Comparison of ENCODE assay signal across 17 mouse cellular contexts in the genomic region with DNA sequence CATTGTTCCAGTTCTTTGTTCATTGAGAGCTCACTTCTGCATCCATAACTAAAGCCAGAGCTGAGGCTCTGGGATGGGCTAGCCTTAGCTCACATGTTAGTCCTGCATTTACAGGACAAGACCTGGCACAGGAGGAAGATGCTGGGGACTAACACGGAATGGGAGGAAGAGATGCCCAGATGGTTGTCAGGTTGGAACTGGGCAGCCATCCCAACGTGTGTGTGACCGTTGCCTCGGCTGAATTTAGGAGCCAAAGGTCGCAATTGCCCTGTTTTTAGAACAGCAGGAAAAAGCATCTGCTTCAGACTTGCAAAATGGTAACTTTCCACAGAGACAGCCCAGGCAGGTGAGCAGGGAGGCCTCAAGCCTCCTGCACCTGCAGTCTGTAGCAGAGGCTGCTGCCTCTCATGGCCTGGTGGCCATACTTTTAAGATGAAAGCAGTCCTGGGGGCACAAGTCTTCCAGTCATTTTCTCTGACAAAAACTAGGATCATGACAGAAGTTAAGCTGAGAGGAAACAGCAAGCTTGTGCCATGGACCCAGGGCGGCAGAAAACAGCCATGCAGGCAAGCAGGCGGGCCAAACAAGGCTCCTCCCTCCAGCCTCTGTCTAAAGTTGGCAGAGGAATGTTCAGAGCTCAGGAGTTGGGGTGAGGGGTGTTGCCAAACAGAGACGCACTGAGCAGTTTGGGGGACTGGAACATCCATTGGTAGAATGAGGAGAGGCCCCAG. TPM values are rescaled to one million over a fixed set of nuclear protein-coding genes. Genes with fewer than 3 reads are reported as not detected.
A peak's percentile ranks its signal among the peaks of the same experiment; 100 is the strongest.
DNase-seq lines count a peak whose midpoint lies in the region; ATAC-seq and TF ChIP-seq lines count a peak whose summit lies in the region.
"Had no signal": no experiment of that assay in that cellular context is flagged by ENCODE, and none has a peak within 500 bp of the region (broad histone marks: within the 10 kb centered on the region; RNA-seq: fewer than 3 reads in every experiment).

No protein-coding gene starts in this region.

- TF ChIP-seq CTCF in kidney, adult 2 months (conservative IDR thresholded peaks at IDR 0.05; ENCODE audit: insufficient read depth, insufficient read length, low read depth, low read length): no peak

- no peaks in the 10 kb centered on the region for H3K36me3 ChIP-seq in kidney, adult 2 months (ENCODE audit: control insufficient read depth, insufficient read depth, low read length)
- H3K36me3 ChIP-seq in forebrain, embryonic 14.5 days (ENCODE audit: control insufficient read depth, insufficient read depth, low read length): no peaks in the 10 kb centered on the region
- H3K36me3 ChIP-seq in hindbrain, embryonic 11.5 days (ENCODE audit: control insufficient read depth, insufficient read depth, low read length): no peaks in the 10 kb centered on the region
- H3K36me3 ChIP-seq: heart, embryonic 15.5 days; neural tube, embryonic 13.5 days had no signal

- H3K9ac ChIP-seq in forebrain, embryonic 14.5 days (ENCODE audit: low read length): no peak overlapping the region
- no peak overlapping the region for H3K9ac ChIP-seq in hindbrain, embryonic 11.5 days (ENCODE audit: low read depth, low read length)
- H3K9ac ChIP-seq: heart, embryonic 15.5 days; hindbrain, embryonic 14.5 days; neural tube, embryonic 13.5 days had no signal

- 48% methylated on average over 8 of the region's 8 CpGs for WGBS in kidney, adult 2 months
- 72% methylated on average over 8 of the region's 8 CpGs for WGBS in forebrain, embryonic 14.5 days
- 77% methylated on average over 8 of the region's 8 CpGs for WGBS in hindbrain, embryonic 11.5 days

- H3K4me2 ChIP-seq in forebrain, embryonic 14.5 days (ENCODE audit: low read length): no peak overlapping the region
- no peak overlapping the region for H3K4me2 ChIP-seq in hindbrain, embryonic 11.5 days (replicated peaks; ENCODE audit: low read depth, low read length)
- H3K4me2 ChIP-seq: heart, embryonic 15.5 days; hindbrain, embryonic 14.5 days; neural tube, embryonic 13.5 days had no signal

- peak; percentile 90 for DNase-seq in kidney, adult 2 months
- DNase-seq in kidney, postnatal 4 days: no peak
- DNase-seq in brain, adult 2 months (ENCODE audit: low read depth, low spot score): peak; percentile 91
- DNase-seq in cerebellum, postnatal 14 days: peak; percentile 68 to 76
- DNase-seq in kidney, postnatal 36 days: peak; percentile 84 to 86
- DNase-seq in right cerebral cortex, postnatal 4 days: no peak
- DNase-seq in forebrain, embryonic 14.5 days (ENCODE audit: low spot score): no peak
- no peak for DNase-seq in hindbrain, embryonic 11.5 days (ENCODE audit: low spot score)
- DNase-seq: adrenal gland, postnatal 25 days; lung, adult 18-20 months had no signal

- H3K9me3 ChIP-seq in forebrain, embryonic 14.5 days (replicated peaks; ENCODE audit: control insufficient read depth, low read length): no peaks in the 10 kb centered on the region
- H3K9me3 ChIP-seq in hindbrain, embryonic 11.5 days (ENCODE audit: control insufficient read depth, low read length): no peaks in the 10 kb centered on the region
- H3K9me3 ChIP-seq: heart, embryonic 15.5 days; neural tube, embryonic 13.5 days had no signal

- no peak overlapping the region for H3K4me3 ChIP-seq in kidney, adult 2 months (ENCODE audit: insufficient read depth, low read depth, low read length)
- H3K4me3 ChIP-seq in forebrain, embryonic 14.5 days (ENCODE audit: low read depth, low read length): no peak overlapping the region
- no peak overlapping the region for H3K4me3 ChIP-seq in hindbrain, embryonic 11.5 days (ENCODE audit: low read depth, low read length)
- H3K4me3 ChIP-seq: heart, embryonic 15.5 days; neural tube, embryonic 13.5 days had no signal

- H3K4me1 ChIP-seq in kidney, adult 2 months (ENCODE audit: control insufficient read depth, insufficient read depth, low read length): peaks cover 12% of the 10 kb centered on the region; the same call in 1 of the 2 replicates
- H3K4me1 ChIP-seq in forebrain, embryonic 14.5 days (ENCODE audit: control insufficient read depth, insufficient read depth, low read length): no peaks in the 10 kb centered on the region
- H3K4me1 ChIP-seq in hindbrain, embryonic 11.5 days (replicated peaks; ENCODE audit: control insufficient read depth, insufficient read depth, low read length): no peaks in the 10 kb centered on the region
- H3K4me1 ChIP-seq: neural tube, embryonic 13.5 days had no signal

- no peaks in the 10 kb centered on the region for H3K27me3 ChIP-seq in kidney, adult 2 months (replicated peaks; ENCODE audit: control insufficient read depth, insufficient read depth, low read length)
- no peaks in the 10 kb centered on the region for H3K27me3 ChIP-seq in forebrain, embryonic 14.5 days (replicated peaks; ENCODE audit: control insufficient read depth, insufficient read depth, low read length)
- no peaks in the 10 kb centered on the region for H3K27me3 ChIP-seq in hindbrain, embryonic 11.5 days (ENCODE audit: control insufficient read depth, insufficient read depth, low read length)
- H3K27me3 ChIP-seq: heart, embryonic 15.5 days; neural tube, embryonic 13.5 days had no signal

- TF ChIP-seq POLR2A in kidney, adult 2 months (IDR thresholded peaks at IDR 0.05; ENCODE audit: low read depth, low read length): no peak

- H3K27ac ChIP-seq in kidney, adult 2 months (ENCODE audit: insufficient read depth, low read depth, low read length): peak overlapping the region; percentile 82
- no peak overlapping the region for H3K27ac ChIP-seq in forebrain, embryonic 14.5 days (ENCODE audit: low read depth, low read length)
- no peak overlapping the region for H3K27ac ChIP-seq in hindbrain, embryonic 11.5 days (ENCODE audit: low read depth, low read length)
- H3K27ac ChIP-seq: heart, embryonic 15.5 days; hindbrain, embryonic 14.5 days; neural tube, embryonic 13.5 days had no signal

- ATAC-seq in forebrain, embryonic 14.5 days: no peak
- no peak for ATAC-seq in hindbrain, embryonic 11.5 days (ENCODE audit: low FRiP score)

RNA-seq across cellular contexts. Expression of a gene that starts 4.0 kb away (rescaled TPM):
- 0.72 and 2.3 TPM in 2 replicates for polyA plus RNA-seq in kidney, adult 2 months (2012; rRNA removed)
- polyA plus RNA-seq in forebrain, embryonic 14.5 days (2014; fragmentation: Nextera tagmentation; extraction: Ambion mirVana): not detected in 2 replicates
- polyA plus RNA-seq in hindbrain, embryonic 11.5 days (2014; fragmentation: Nextera tagmentation; extraction: Ambion mirVana): not detected in 2 replicates
- polyA plus RNA-seq: embryonic facial prominence, embryonic 11.5 days; hindbrain, embryonic 14.5 days; neural tube, embryonic 13.5 days; testis, adult 2 months had no signal

RNA-seq across cellular contexts. Expression of a gene that starts 9.6 kb away (rescaled TPM):
- polyA plus RNA-seq in kidney, adult 2 months (2012; rRNA removed): 11.5 and 36.0 TPM in 2 replicates
- 1.2 and 4.2 TPM in 2 replicates for polyA plus RNA-seq in forebrain, embryonic 14.5 days (2014; fragmentation: Nextera tagmentation; extraction: Ambion mirVana)
- 1.1 and 2.9 TPM in 2 replicates for polyA plus RNA-seq in hindbrain, embryonic 11.5 days (2014; fragmentation: Nextera tagmentation; extraction: Ambion mirVana)

RNA-seq across cellular contexts. Expression of a gene that starts 17.6 kb away (rescaled TPM):
- polyA plus RNA-seq in kidney, adult 2 months (2012; rRNA removed): 686 and 745 TPM in 2 replicates
- polyA plus RNA-seq in forebrain, embryonic 14.5 days (2014; fragmentation: Nextera tagmentation; extraction: Ambion mirVana): 369 and 398 TPM in 2 replicates
- 343 and 348 TPM in 2 replicates for polyA plus RNA-seq in hindbrain, embryonic 11.5 days (2014; fragmentation: Nextera tagmentation; extraction: Ambion mirVana)

RNA-seq across cellular contexts. Expression of a gene that starts 26.0 kb away (rescaled TPM):
- 0.66 and 0.92 TPM in 2 replicates for polyA plus RNA-seq in kidney, adult 2 months (2012; rRNA removed)
- polyA plus RNA-seq in forebrain, embryonic 14.5 days (2014; fragmentation: Nextera tagmentation; extraction: Ambion mirVana): not detected in 2 replicates
- polyA plus RNA-seq in hindbrain, embryonic 11.5 days (2014; fragmentation: Nextera tagmentation; extraction: Ambion mirVana): not detected in 2 replicates
- polyA plus RNA-seq: C2C12; embryonic facial prominence, embryonic 11.5 days; G1E; heart, embryonic 15.5 days; hindbrain, embryonic 14.5 days; neural tube, embryonic 13.5 days; testis, adult 2 months had no signal

RNA-seq across cellular contexts. Expression of a gene that starts 41.6 kb away (rescaled TPM):
- 134 and 138 TPM in 2 replicates for polyA plus RNA-seq in kidney, adult 2 months (2012; rRNA removed)
- 88.6 and 91.7 TPM in 2 replicates for polyA plus RNA-seq in forebrain, embryonic 14.5 days (2014; fragmentation: Nextera tagmentation; extraction: Ambion mirVana)
- 74.4 and 84.3 TPM in 2 replicates for polyA plus RNA-seq in hindbrain, embryonic 11.5 days (2014; fragmentation: Nextera tagmentation; extraction: Ambion mirVana)

Comparison
In these comparisons a context has a peak if more than half of its experiments do, and no peak if none do; other contexts are left out.
1. DNase-seq: peak in kidney, adult 2 months (single experiment), brain, adult 2 months (single experiment), cerebellum, postnatal 14 days (2 of 2) and kidney, postnatal 36 days (2 of 2); none in kidney, postnatal 4 days (0 of 2), right cerebral cortex, postnatal 4 days (single experiment), forebrain, embryonic 14.5 days (single experiment) and hindbrain, embryonic 11.5 days (single experiment).